Mouse (Mus musculus) kidney, adult 2 months (tissue): ENCODE data around the gene Birc5. TPM values are rescaled to one million over a fixed set of nuclear protein-coding genes. Genes with fewer than 3 reads are reported as not detected.
"Not testable (repeated sequence)": the region's sequence is repeated elsewhere in the genome, so short reads cannot be mapped to it uniquely, and the experiment has no call there.

ENCODE experiments used
- DNase-seq: peaks from one replicate; pipeline ENCODE4 v3.0.0; 2021
- H3K27ac ChIP-seq: fragments of 200-500 bp; 2 replicates; pipeline ENCODE4 v1.5.1; 2012; ENCODE audit warnings: low read depth, low read length, control low read depth, inconsistent platforms; ENCODE audit not compliant: insufficient read depth
- H3K27me3 ChIP-seq: fragments of 200-500 bp; replicated peaks from 2 replicates; pipeline ENCODE4 v1.6.1; 2012; ENCODE audit warnings: mild to moderate bottlenecking, moderate library complexity, low read length, inconsistent platforms; ENCODE audit not compliant: control insufficient read depth, insufficient read depth
- H3K36me3 ChIP-seq: fragments of 200-500 bp; 2 replicates; pipeline ENCODE4 v1.6.1; 2012; ENCODE audit warnings: mild to moderate bottlenecking, moderate library complexity, low read length, inconsistent platforms; ENCODE audit not compliant: control insufficient read depth, insufficient read depth
- H3K4me1 ChIP-seq: fragments of 200-500 bp; 2 replicates; pipeline ENCODE4 v1.6.1; 2011; ENCODE audit warnings: low read length; ENCODE audit not compliant: control insufficient read depth, insufficient read depth
- H3K4me3 ChIP-seq: fragments of 200-500 bp; 2 replicates; pipeline ENCODE4 v1.5.1; 2011; ENCODE audit warnings: mild to moderate bottlenecking, low read depth, low read length, control low read depth; ENCODE audit not compliant: insufficient read depth
- CTCF ChIP-seq: fragments of 200-500 bp; conservative IDR thresholded peaks from 2 replicates; pipeline ENCODE4 v1.5.1; 2011; ENCODE audit warnings: low read depth, mild to moderate bottlenecking, control low read depth, low read length, moderate library complexity, mixed read lengths; ENCODE audit not compliant: insufficient read depth, insufficient read length
- POLR2A ChIP-seq: fragments of 200-500 bp; IDR thresholded peaks from one replicate; pipeline ENCODE4 v1.6.1; 2011; ENCODE audit warnings: low read depth, low read length, control low read depth
- WGBS: fragments of 180-500 bp; shearing (Covaris S2); methylation state at CpG from one replicate; pipeline ENCODE4 v1.1.7; 2018; 5-methylcytosine and 5-hydroxymethylcytosine counted together
- polyA plus RNA-seq: library from polyadenylated mRNA; depleted of rRNA; stranded (reverse); fragments of >200 nt; gene quantifications from 2 replicates; pipeline ENCODE4 v1.2.3, GENCODE M21; 2012

Birc5 gene
- polyA plus RNA-seq, 1 experiment: 1.3 TPM

DNA sequence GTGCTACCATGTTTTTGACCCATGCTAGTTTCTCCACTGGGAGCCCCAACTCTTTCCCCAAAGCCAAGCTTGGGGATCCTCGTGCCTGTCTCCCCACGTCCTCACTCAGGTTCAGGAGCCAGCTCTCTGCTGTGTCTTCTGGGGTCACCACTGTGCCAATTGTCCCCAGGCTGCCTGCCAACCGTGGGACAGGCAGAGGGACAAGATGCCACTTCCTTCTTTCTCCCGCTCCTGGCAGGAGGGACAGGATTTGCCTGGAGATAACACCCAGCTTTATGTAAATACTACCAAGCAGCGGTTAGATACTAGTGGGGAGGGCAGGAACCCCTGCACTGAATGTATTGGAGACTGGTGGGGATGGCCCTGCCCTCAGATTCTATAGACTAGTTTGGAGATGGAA is 35.2 kb upstream of the Birc5 start:
- H3K36me3 ChIP-seq: no peaks in the 10 kb centered on the region
- H3K27ac ChIP-seq: no peak overlapping the region

DNA sequence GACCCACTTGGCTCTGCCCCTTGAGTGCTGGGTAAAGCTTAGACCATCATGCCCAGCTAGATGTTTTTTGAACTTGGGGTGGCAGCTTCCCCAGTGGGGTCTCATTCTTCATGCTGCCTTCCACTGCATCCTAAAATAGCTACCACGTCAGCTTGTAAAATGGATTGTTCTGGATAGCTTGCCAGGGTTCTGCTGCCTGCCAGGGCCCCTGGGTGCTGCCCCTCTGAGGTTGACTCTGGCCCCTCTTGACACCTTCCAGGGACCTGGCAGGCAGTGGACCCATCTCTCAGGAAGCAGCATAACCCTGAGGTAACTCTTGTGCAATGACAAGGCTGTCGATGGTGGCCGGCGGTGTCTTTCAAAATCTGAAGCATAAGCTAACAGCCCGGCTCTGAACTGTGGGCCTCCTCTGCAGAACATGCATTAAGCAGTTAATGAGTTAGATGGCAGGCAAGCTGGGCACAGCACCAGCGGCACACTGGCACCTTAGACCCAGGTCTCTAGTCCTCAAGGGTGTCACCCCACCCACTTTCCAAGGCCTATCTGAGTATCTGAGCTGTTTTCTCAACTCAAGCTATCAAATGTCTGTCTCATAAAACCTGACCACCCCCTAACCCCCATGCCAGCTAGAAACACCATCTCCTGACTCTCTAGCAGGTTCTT is 34.2 kb upstream of the Birc5 start:
- 68% methylated on average over 6 of the region's 6 CpGs for WGBS
- TF ChIP-seq POLR2A (no peak), CTCF (no peak)
- DNase-seq: no peak
- Histone ChIP-seq H3K27me3 (no peaks in the 10 kb centered on the region), H3K27ac (no peak overlapping the region), H3K4me1 (peaks cover 9% of the 10 kb centered on the region; the same call in 1 of the 2 replicates), H3K4me3 (no peak overlapping the region), H3K36me3 (no peaks in the 10 kb centered on the region)

More for the DNA sequence above, 35.2 kb upstream of the Birc5 start:
- no peak overlapping the region for H3K4me3 ChIP-seq
- H3K27me3 ChIP-seq: no peaks in the 10 kb centered on the region
- TF ChIP-seq POLR2A: no peak
- no peak for TF ChIP-seq CTCF
- H3K4me1 ChIP-seq: peaks cover 13% of the 10 kb centered on the region; the same call in 1 of the 2 replicates
- no peak for DNase-seq
- 69% methylated on average over 5 of the region's 5 CpGs for WGBS

GRCm38 (mm10) chr11:117815850-117816249 is 33.2 kb upstream of the Birc5 start:
- not testable (repeated sequence) for H3K4me1 ChIP-seq, H3K27ac ChIP-seq, H3K36me3 ChIP-seq, H3K4me3 ChIP-seq, DNase-seq, H3K27me3 ChIP-seq
- 64% methylated on average over 9 of the region's 9 CpGs for WGBS

- no peak for TF ChIP-seq CTCF
- no peak for TF ChIP-seq POLR2A
- DNase-seq: no peak
- WGBS: 85% methylated on average over 13 of the region's 13 CpGs
- H3K36me3 ChIP-seq: no peaks in the 10 kb centered on the region
- H3K4me3 ChIP-seq: no peak overlapping the region
- peaks cover under 1% of the 10 kb centered on the region; the same call in 1 of the 2 replicates for H3K4me1 ChIP-seq
- no peaks in the 10 kb centered on the region for H3K27me3 ChIP-seq
- H3K27ac ChIP-seq: no peak overlapping the region
These were observed 32.6 kb upstream of the Birc5 start for GRCm38 (mm10) chr11:117816389-117816996.

DNA sequence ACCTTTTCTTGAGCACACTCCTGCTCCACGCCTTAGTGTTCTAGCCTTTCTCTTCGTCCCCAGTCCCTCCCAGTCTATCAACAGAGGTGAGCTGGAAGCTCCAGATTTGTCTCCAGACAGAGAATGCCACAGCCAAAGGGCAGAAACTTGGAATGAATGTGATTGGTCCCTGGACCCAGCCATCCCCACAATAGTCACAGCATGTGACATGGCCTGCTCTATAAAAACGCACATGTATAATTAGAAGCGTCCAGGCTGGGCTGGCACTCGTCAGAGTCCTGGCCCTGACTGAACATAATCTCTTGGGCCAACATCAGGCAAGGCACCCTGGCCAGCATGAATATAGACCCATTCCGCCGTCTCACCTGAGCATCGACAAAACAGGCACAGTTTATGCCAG is 30.0 kb upstream of the Birc5 start:
- no peak for DNase-seq
- H3K36me3 ChIP-seq: no peaks in the 10 kb centered on the region
- peaks cover under 1% of the 10 kb centered on the region; the same call in 1 of the 2 replicates for H3K4me1 ChIP-seq
- no peak overlapping the region for H3K27ac ChIP-seq
- 75% methylated on average over 8 of the region's 8 CpGs for WGBS
- no peaks in the 10 kb centered on the region for H3K27me3 ChIP-seq
- no peak overlapping the region for H3K4me3 ChIP-seq
- TF ChIP-seq CTCF: no peak
- no peak for TF ChIP-seq POLR2A

GRCm38 (mm10) chr11:117820173-117820572 is 28.9 kb upstream of the Birc5 start:
- no peaks in the 10 kb centered on the region for H3K36me3 ChIP-seq
- TF ChIP-seq CTCF (no peak), POLR2A (no peak)
- no peak overlapping the region for H3K4me3 ChIP-seq
- H3K27ac ChIP-seq: no peak overlapping the region
- no peak for DNase-seq
- 90% methylated on average over 7 of the region's 7 CpGs for WGBS
- H3K27me3 ChIP-seq: no peaks in the 10 kb centered on the region
- peaks cover 9% of the 10 kb centered on the region; the same call in 1 of the 2 replicates for H3K4me1 ChIP-seq

- Histone ChIP-seq H3K27me3 (no peaks in the 10 kb centered on the region), H3K27ac (no peak overlapping the region), H3K4me3 (no peak overlapping the region), H3K36me3 (no peaks in the 10 kb centered on the region), H3K4me1 (peaks cover 20% of the 10 kb centered on the region; the same call in 1 of the 2 replicates)
- no peak for DNase-seq
- no peak for TF ChIP-seq POLR2A
- TF ChIP-seq CTCF: no peak
- WGBS: 76% methylated on average over 9 of the region's 9 CpGs
These were observed 27.2 kb upstream of the Birc5 start for GRCm38 (mm10) chr11:117821868-117822267.
